Mouse (Mus musculus) left cerebral cortex, postnatal 4 days (tissue): ENCODE measurements at regions not wholly inside any gene's neighbourhood (a gene's known extent, or its start where the extent isn't known, plus 50 kb on each side); places are given as distances from the start of the nearest gene placed in this dataset.

Source experiments
- DNase-seq: peaks from one replicate; pipeline ENCODE4 v3.0.0-alpha.2; 2022
- intact Hi-C: fragments of 180-260 bp; cut with DNase I; formaldehyde crosslinking; loops from one replicate; pipeline ENCODE4 v1.15.1; 2025

- DNase-seq = no peak
- intact Hi-C loops = no loop called here
These were observed 54.5 kb upstream of the Cmc1 start for GRCm38 (mm10) chr9:118204456-118204855.

- intact Hi-C loops = no loop called here
These were observed 56.5 kb upstream of the Cmc1 start for GRCm38 (mm10) chr9:118206483-118206882.

GRCm38 (mm10) chr9:118219696-118220095 is 69.7 kb upstream of the Cmc1 start:
- DNase-seq = no peak
- intact Hi-C loops = no loop called here

More at GRCm38 (mm10) chr9:118206483-118206882, 56.5 kb upstream of the Cmc1 start:
- DNase-seq = no peak

GRCm38 (mm10) chr9:118221186-118221585 is 71.2 kb upstream of the Cmc1 start:
- intact Hi-C loops = no loop called here
- DNase-seq = no peak

- intact Hi-C loops = no loop called here
- DNase-seq = peak; percentile 83
These were observed 77.6 kb upstream of the Cmc1 start for GRCm38 (mm10) chr9:118227401-118228061.

GRCm38 (mm10) chr9:118228691-118229427 is 78.9 kb upstream of the Cmc1 start:
- intact Hi-C loops = no loop called here
- peak; percentile 90 for DNase-seq

- intact Hi-C loops = no loop called here
- no peak for DNase-seq
These were observed 90.7 kb upstream of the Cmc1 start for GRCm38 (mm10) chr9:118240711-118241110.

GRCm38 (mm10) chr9:118246820-118247628 is 97.0 kb upstream of the Cmc1 start:
- no peak for DNase-seq
- intact Hi-C loops = no loop called here

- DNase-seq = no peak
- intact Hi-C loops = no loop called here
These were observed 103.9 kb upstream of the Cmc1 start for GRCm38 (mm10) chr9:118253829-118254228.

- DNase-seq = no peak
- intact Hi-C loops = no loop called here
These were observed 105.3 kb upstream of the Cmc1 start for GRCm38 (mm10) chr9:118255200-118255733.

- intact Hi-C loops = no loop called here
- DNase-seq = peak; percentile 70
These were observed 105.8 kb upstream of the Cmc1 start for GRCm38 (mm10) chr9:118255751-118256266.

GRCm38 (mm10) chr9:118266298-118266697 is 116.3 kb upstream of the Cmc1 start:
- intact Hi-C loops = no loop called here
- DNase-seq = no peak

- intact Hi-C loops = no loop called here
- DNase-seq = no peak
These were observed 121.7 kb upstream of the Cmc1 start for GRCm38 (mm10) chr9:118271681-118272080.

GRCm38 (mm10) chr9:118272713-118273407 is 122.9 kb upstream of the Cmc1 start:
- no peak for DNase-seq
- intact Hi-C loops = no loop called here

- intact Hi-C loops = no loop called here
- no peak for DNase-seq
These were observed 135.5 kb upstream of the Cmc1 start for GRCm38 (mm10) chr9:118285481-118285880.

GRCm38 (mm10) chr9:118287606-118288005 is 137.6 kb upstream of the Cmc1 start:
- intact Hi-C loops = no loop called here
- no peak for DNase-seq

GRCm38 (mm10) chr9:118292836-118293235 is 142.9 kb upstream of the Cmc1 start:
- intact Hi-C loops = no loop called here
- peak; percentile 13 for DNase-seq

GRCm38 (mm10) chr9:118294011-118294410 is 144.0 kb upstream of the Cmc1 start:
- DNase-seq = peak; percentile 24
- intact Hi-C loops = no loop called here

- intact Hi-C loops = no loop called here
- no peak for DNase-seq
These were observed 152.9 kb upstream of the Cmc1 start for GRCm38 (mm10) chr9:118302785-118303384.
